Mouse (Mus musculus) neural tube, embryonic 15.5 days (tissue): ENCODE data around the gene Cxcl3. TPM values are rescaled to one million over a fixed set of nuclear protein-coding genes. Genes with fewer than 3 reads are reported as not detected.
"Not testable (repeated sequence)": the region's sequence is repeated elsewhere in the genome, so short reads cannot be mapped to it uniquely, and the experiment has no call there.

Source experiments
- ATAC-seq: fragments of 200-750 bp; cut with Nextera tagmentation; 2 replicates; pipeline ENCODE4 v1.8.0; 2017; ENCODE audit warnings: mild to moderate bottlenecking, moderate TSS enrichment, moderate library complexity; ENCODE audit not compliant: low FRiP score
- H3K27ac ChIP-seq: fragments of 300-500 bp; sonication (generic); replicated peaks from 2 replicates; pipeline ENCODE4 v1.5.1; 2015; ENCODE audit warnings: mild to moderate bottlenecking, inconsistent platforms
- H3K27me3 ChIP-seq: fragments of 300-500 bp; sonication (generic); replicated peaks from 2 replicates; pipeline ENCODE4 v1.6.1; 2015; ENCODE audit warnings: inconsistent platforms
- H3K36me3 ChIP-seq: fragments of 300-500 bp; sonication (generic); 2 replicates; pipeline ENCODE4 v1.6.1; 2015; ENCODE audit warnings: inconsistent platforms
- H3K4me1 ChIP-seq: fragments of 300-500 bp; sonication (generic); 2 replicates; pipeline ENCODE4 v1.6.1; 2015; ENCODE audit warnings: inconsistent platforms
- H3K4me2 ChIP-seq: fragments of 300-500 bp; sonication (generic); 2 replicates; pipeline ENCODE4 v1.6.1; 2015; ENCODE audit warnings: inconsistent platforms, mild to moderate bottlenecking, moderate library complexity
- H3K4me3 ChIP-seq: fragments of 300-500 bp; sonication (generic); replicated peaks from 2 replicates; pipeline ENCODE4 v1.5.1; 2015; ENCODE audit warnings: mild to moderate bottlenecking, inconsistent platforms
- H3K9ac ChIP-seq: fragments of 300-500 bp; sonication (generic); replicated peaks from 2 replicates; pipeline ENCODE4 v1.6.1; 2015; ENCODE audit warnings: mild to moderate bottlenecking, inconsistent platforms
- H3K9me3 ChIP-seq: fragments of 300-500 bp; sonication (generic); replicated peaks from 2 replicates; pipeline ENCODE4 v1.6.1; 2016; ENCODE audit warnings: inconsistent platforms
- WGBS: fragments of 180-500 bp; shearing (Covaris S2); methylation state at CpG from one replicate; pipeline ENCODE4 v1.1.7; 2015; ENCODE audit warnings: mixed read lengths; 5-methylcytosine and 5-hydroxymethylcytosine counted together
- polyA plus RNA-seq: library from polyadenylated mRNA; unstranded; fragments of >200 nt; fragmentation: Nextera tagmentation; extraction: Ambion mirVana; gene quantifications from 2 replicates; pipeline ENCODE4 v1.2.1, GENCODE M21; 2015

Cxcl3 gene
- polyA plus RNA-seq, 1 experiment from 2014 or later = 0.20 TPM

DNA sequence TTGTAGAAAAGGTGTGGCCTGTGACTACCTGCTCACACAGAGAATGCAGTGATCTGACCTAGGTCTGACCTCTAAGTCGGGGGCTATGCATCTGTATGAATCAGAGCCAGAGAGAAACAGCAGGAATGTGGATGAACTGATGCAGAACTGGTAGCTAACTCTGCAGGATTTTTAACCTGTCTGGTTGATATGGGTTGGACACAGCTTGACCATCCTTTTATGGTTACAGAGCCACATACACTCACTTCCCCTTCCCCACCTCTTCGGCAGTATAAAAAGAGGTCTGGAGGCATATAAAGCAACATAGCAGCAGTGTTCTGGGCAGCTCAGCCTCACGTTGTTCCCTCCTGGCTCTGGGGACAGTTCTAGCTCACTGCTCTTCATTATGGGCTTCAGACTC, 17.7 kb upstream of the Cxcl3 start, which contains the start of gene Ppbp:
Ppbp (plus strand) TSS at position 301 of the 400 bp plus-strand sequence.
- 65% methylated on average over 3 of the region's 3 CpGs for WGBS
- Histone ChIP-seq H3K4me3 (no peak within 1 kb of the TSS), H3K4me2 (no peak within 1 kb of the TSS), H3K36me3 (no peaks in the 10 kb centered on the region), H3K9ac (no peak within 1 kb of the TSS), H3K4me1 (no peaks in the 10 kb centered on the region), H3K27ac (no peak within 1 kb of the TSS), H3K27me3 (no peaks in the 10 kb centered on the region), H3K9me3 (no peaks in the 10 kb centered on the region)
- no peak for ATAC-seq

DNA sequence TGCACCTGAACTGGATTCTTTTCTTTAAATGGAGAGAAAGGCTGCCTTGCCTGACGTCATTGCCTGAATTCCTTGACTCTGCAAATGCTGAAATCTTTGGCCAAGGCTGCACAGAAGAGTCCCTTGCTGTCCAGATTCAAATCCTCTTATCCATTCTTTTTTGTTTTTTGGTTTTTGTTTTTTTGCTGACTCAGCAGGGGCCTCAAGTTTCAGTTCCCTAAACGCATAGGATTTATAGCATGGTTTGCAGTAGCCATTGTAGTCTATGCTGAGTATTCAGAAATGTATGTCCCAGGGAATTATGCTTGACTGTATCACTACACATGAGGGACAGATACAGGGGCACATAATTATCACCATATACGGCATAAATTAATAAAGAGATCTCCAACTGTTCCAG, 14.5 kb upstream of the Cxcl3 start:
- no peaks in the 10 kb centered on the region for H3K36me3 ChIP-seq
- H3K27ac ChIP-seq = no peak overlapping the region
- 72% methylated on average over 3 of the region's 3 CpGs for WGBS
- no peak overlapping the region for H3K4me3 ChIP-seq
- no peaks in the 10 kb centered on the region for H3K4me1 ChIP-seq
- no peak overlapping the region for H3K4me2 ChIP-seq
- H3K9me3 ChIP-seq = no peaks in the 10 kb centered on the region
- no peaks in the 10 kb centered on the region for H3K27me3 ChIP-seq
- no peak overlapping the region for H3K9ac ChIP-seq
- ATAC-seq = no peak

DNA sequence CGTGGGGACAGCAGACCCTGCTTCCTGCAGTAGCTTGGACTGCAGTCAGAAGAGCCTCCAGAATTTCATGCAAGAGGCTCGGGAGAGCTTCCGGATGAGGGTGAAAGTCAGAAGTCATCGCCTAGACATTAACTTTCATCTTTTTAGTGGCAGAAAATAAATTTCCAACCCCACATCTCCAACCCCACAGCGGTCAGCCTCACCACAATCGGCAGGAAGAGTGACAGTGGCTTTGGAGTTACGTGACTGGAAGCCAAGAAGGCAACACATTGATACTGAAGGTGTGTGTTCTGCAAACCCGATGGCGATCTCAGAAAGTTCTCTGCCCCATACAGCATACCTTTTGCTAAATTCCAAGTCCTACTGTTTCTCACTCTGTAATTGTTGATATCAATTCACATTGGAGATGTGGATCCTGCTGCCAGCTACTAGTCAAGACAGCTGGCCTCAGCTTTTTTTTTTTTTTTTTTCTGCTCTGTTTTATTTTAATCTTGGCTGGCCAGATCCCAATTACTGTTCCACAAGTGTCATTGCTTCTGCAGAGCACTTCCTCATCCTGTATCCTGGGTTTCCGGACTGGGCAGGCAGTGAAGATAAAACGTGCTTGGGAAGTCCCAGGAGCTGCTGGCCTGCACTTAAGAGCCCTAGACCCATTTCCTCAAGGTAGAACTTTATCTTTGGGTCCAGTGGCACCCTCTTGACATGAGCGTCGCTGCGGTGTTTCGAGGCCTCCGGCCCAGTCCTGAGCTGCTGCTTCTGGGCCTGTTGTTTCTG, 13.8 kb upstream of the Cxcl3 start, which contains the start of gene Pf4:
Pf4 (plus strand) TSS at position 556 of the 774 bp plus-strand sequence.
- Histone ChIP-seq H3K27ac (no peak within 1 kb of the TSS), H3K27me3 (no peaks in the 10 kb centered on the region), H3K4me3 (no peak within 1 kb of the TSS), H3K36me3 (no peaks in the 10 kb centered on the region), H3K9ac (no peak within 1 kb of the TSS), H3K9me3 (no peaks in the 10 kb centered on the region), H3K4me2 (no peak within 1 kb of the TSS), H3K4me1 (no peaks in the 10 kb centered on the region)
- no peak for ATAC-seq
- 89% methylated on average over 16 of the region's 16 CpGs for WGBS

DNA sequence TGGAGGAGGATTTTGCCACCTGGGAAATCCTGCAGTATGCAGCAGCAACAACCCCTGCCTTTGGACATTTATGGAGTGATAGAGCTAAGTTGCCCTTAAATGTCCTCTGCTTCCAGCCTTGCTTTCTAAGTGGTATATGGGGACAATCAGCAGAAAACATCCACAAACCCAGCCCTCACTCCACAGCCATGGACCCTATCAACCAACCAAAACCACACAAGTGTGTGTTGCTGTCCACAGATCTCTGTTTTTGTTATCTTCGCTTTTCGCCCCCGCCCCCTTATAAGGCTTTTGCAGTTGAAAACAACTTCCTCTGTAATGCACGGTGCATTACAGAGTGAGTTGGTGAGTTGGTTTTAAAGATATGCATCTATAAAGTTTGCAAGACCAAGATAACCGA, 10.3 kb upstream of the Cxcl3 start:
- Histone ChIP-seq H3K4me3 (no peak overlapping the region), H3K27me3 (no peaks in the 10 kb centered on the region), H3K27ac (no peak overlapping the region), H3K4me2 (no peak overlapping the region), H3K9ac (no peak overlapping the region), H3K36me3 (no peaks in the 10 kb centered on the region), H3K4me1 (no peaks in the 10 kb centered on the region), H3K9me3 (no peaks in the 10 kb centered on the region)
- 91% methylated on average over 5 of the region's 5 CpGs for WGBS
- ATAC-seq = no peak

DNA sequence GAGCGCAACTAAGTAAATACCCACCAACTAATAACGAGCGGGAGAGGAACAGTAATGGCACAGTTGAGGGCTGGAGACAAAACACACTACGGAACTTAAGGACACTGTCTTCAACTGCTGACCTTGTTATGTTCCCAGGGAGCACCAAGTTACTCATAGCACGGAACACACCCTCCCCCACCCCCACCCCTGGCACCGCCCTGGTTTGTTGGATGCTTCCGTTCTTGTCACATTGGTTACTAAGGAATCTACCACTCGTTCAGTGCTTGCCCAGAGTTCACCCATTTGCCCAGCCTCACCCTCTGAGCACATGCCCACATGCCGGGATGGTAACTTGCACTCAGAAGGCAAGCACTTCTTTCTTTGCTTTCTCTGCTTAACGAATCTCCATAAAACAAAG, 8.3 kb upstream of the Cxcl3 start:
- 81% methylated on average over 10 of the region's 10 CpGs for WGBS

DNA sequence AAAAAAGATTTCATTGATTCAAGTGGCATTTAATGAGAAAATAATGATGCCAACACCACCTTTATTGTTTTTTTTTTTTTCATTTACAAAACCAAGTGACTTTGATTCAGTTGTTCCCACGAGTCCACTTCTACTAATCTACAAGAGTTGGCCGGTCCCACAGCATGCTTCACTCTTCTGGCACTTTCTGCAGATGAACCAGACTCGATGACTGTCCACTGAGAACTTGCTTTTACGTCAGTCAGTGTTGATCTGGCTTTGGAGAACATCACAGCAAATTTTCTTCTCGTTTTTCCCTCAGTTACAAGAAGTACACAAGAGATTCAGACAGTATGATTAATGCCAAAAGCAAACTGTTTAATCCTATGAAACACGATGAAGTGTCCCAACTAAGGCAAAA, 7.0 kb upstream of the Cxcl3 start:
- Histone ChIP-seq H3K36me3 (no peaks in the 10 kb centered on the region), H3K4me3 (no peak overlapping the region), H3K4me1 (no peaks in the 10 kb centered on the region), H3K9me3 (no peaks in the 10 kb centered on the region), H3K9ac (no peak overlapping the region), H3K27me3 (no peaks in the 10 kb centered on the region), H3K27ac (no peak overlapping the region), H3K4me2 (no peak overlapping the region)
- no peak for ATAC-seq
- WGBS = 87% methylated on average over 6 of the region's 6 CpGs

More for the DNA sequence above, 8.3 kb upstream of the Cxcl3 start:
- H3K4me2 ChIP-seq = no peak overlapping the region
- H3K36me3 ChIP-seq = no peaks in the 10 kb centered on the region
- no peak overlapping the region for H3K27ac ChIP-seq
- no peaks in the 10 kb centered on the region for H3K9me3 ChIP-seq
- no peak overlapping the region for H3K9ac ChIP-seq
- ATAC-seq = no peak
- H3K4me3 ChIP-seq = no peak overlapping the region
- H3K4me1 ChIP-seq = no peaks in the 10 kb centered on the region
- no peaks in the 10 kb centered on the region for H3K27me3 ChIP-seq

DNA sequence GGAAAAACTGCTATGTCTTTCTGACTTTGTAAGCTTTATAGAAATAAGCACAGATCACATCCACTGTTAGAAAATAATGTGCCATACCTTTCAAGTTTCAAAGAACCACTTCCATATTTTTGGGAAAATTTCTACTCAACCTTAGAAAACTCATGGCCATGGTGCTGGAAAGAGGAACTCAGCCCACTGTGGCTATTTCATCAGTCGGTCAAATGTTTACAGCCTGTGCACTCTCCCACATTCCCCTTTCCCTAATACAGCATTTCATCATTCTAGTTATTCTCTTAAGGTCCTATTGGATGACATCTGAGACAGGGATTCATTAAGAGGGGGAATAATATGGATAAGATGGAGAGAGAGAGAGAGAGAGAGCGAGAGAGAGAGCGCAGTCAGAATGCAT, 2.2 kb upstream of the Cxcl3 start:
- peaks cover 7% of the 10 kb centered on the region for H3K4me1 ChIP-seq
- H3K36me3 ChIP-seq = no peaks in the 10 kb centered on the region
- H3K4me3 ChIP-seq = no peak overlapping the region
- no peak for ATAC-seq
- no peaks in the 10 kb centered on the region for H3K9me3 ChIP-seq
- no peak overlapping the region for H3K27ac ChIP-seq
- WGBS = 90% methylated on average over 3 of the region's 3 CpGs
- H3K9ac ChIP-seq = no peak overlapping the region
- no peaks in the 10 kb centered on the region for H3K27me3 ChIP-seq
- no peak overlapping the region for H3K4me2 ChIP-seq

DNA sequence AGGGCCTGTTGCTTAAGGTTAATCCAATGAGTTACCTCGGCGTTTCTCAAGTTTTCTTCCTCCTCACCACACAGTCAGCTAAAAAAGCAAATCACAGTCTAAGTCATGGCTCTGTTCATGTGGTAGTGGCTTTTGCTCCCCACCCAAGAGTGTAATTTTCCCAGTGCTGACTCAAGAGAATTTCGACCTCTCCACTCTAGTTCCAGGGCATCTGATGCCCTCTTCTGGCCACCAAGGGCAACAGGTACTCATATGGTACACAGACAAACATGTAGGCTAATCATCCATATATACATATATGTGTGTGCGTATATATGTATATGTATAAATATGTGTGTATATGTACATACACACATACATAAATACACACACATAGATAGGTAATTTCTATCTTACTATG, 2.2 kb downstream of the Cxcl3 start:
- WGBS = 79% methylated on average over 4 of the region's 4 CpGs
- Histone ChIP-seq H3K4me1 (peaks cover 7% of the 10 kb centered on the region), H3K9ac (no peak overlapping the region), H3K27ac (no peak overlapping the region), H3K9me3 (no peaks in the 10 kb centered on the region), H3K27me3 (no peaks in the 10 kb centered on the region), H3K4me2 (no peak overlapping the region), H3K4me3 (no peak overlapping the region), H3K36me3 (no peaks in the 10 kb centered on the region)
- no peak for ATAC-seq

DNA sequence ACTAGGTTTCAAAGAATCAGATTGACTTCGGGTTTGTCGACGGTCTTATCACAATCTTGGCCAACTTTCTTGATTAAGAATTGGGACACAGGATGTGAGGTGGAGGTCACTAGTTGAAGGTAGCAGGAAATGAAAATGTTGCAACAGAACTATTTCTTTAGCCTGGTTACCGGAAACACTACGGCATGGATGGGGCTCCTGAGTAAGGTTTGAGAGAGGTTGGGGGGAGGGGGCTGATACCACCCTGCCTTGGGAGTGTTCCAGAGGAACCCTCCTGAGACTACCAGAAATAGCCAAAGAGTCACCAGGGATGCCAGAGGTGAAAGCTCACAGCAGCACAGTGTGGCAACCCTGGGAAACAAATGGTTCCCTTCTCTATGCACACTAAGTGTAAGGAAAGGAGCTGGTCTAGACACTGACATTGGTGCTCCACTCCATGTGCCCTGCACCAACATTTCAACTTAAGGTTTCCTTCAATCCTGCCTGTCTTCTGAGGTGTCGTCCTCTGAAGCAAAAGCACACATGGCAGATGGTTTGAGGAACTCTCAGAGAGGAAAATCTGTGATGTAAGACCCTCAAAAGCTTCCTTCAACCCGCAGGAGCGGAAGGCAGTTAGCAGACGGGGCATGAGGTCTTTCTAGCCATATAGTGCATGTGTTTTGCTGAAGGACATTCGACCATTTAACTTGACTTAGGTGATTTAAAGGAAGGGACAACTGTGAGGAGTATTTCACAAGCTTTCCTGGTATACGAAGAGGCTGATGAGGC, 3.6 kb downstream of the Cxcl3 start:
- Histone ChIP-seq H3K4me1 (peaks cover 7% of the 10 kb centered on the region), H3K9ac (no peak overlapping the region), H3K27ac (no peak overlapping the region), H3K9me3 (no peaks in the 10 kb centered on the region), H3K4me2 (no peak overlapping the region), H3K36me3 (no peaks in the 10 kb centered on the region), H3K4me3 (no peak overlapping the region), H3K27me3 (no peaks in the 10 kb centered on the region)
- no peak for ATAC-seq
- 79% methylated on average over 11 of the region's 11 CpGs for WGBS

DNA sequence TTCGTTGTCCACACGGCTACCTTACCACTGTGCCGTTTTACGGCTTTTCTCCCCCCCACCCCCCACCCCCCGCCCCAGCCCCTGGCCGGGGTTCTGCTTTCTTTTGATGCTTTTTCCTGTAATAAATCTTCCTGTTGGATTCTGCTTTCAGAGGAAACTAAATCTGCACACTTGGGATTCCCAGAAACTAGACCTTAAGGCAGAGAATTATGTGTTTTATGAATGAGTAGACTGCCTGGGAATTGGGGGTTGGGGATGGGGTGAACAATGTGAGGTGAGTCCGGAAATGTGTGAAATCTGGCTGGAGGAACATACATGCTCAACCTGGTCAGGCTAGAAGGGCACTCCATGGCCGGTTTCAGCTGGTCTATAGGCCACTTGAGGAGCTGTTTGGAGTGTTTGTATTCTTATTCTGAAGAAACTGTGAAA, 4.2 kb downstream of the Cxcl3 start:
- 53% methylated on average over 8 of the region's 8 CpGs for WGBS
- H3K4me1 ChIP-seq = peaks cover 7% of the 10 kb centered on the region
- H3K36me3 ChIP-seq = no peaks in the 10 kb centered on the region
- ATAC-seq = no peak
- no peak overlapping the region for H3K9ac ChIP-seq
- H3K4me3 ChIP-seq = no peak overlapping the region
- H3K27ac ChIP-seq = no peak overlapping the region
- no peak overlapping the region for H3K4me2 ChIP-seq
- H3K27me3 ChIP-seq = no peaks in the 10 kb centered on the region
- H3K9me3 ChIP-seq = no peaks in the 10 kb centered on the region

DNA sequence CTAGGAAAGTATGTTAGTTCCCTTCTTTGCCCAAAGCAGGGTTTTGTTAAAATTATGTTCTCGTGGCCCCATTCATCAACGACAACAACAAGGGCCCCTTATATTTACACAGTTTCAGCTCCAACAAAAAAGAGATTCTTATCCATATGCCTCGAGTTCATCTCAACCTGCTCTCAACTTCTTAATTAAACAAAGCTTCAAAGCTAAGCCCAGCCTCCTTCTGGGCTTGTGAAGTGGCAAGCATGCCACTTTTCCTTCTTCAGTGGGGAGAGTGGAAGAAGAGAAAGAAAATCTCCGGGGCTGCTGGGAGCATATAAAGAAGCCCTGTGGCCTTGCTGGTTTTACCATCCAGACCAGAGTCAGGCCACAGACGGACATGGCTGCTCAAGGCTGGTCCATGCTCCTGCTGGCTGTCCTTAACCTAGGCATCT, 8.3 kb downstream of the Cxcl3 start, which contains the start of gene Cxcl15:
Cxcl15 (plus strand) TSS at position 340 of the 431 bp plus-strand sequence.
- H3K27me3 ChIP-seq = no peaks in the 10 kb centered on the region
- H3K4me2 ChIP-seq = no peak within 1 kb of the TSS
- H3K36me3 ChIP-seq = no peaks in the 10 kb centered on the region
- H3K27ac ChIP-seq = no peak within 1 kb of the TSS
- H3K4me1 ChIP-seq = no peaks in the 10 kb centered on the region
- H3K9me3 ChIP-seq = no peaks in the 10 kb centered on the region
- ATAC-seq = no peak
- H3K9ac ChIP-seq = no peak within 1 kb of the TSS
- WGBS = 82% methylated on average over 5 of the region's 5 CpGs
- no peak within 1 kb of the TSS for H3K4me3 ChIP-seq

DNA sequence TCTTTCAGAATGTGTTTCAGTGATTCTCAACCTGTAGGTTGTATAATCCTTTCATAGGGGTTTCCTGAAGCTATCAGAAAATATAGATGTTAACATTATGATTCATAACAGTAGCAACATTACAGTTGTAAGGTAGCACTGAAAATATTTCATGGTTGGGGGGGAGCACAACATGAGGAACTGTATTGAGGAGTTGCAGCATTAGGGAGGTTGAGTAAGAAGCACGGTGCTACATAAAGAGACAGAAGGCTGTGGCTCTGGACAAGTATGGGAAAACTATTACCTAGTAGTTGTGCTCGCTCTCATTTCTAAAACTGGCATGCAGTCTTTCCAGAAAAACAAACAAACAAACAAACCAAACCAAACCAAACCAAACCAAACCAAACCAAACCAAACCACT, 9.5 kb downstream of the Cxcl3 start:
- H3K4me3 ChIP-seq, H3K27ac ChIP-seq, H3K9me3 ChIP-seq, H3K9ac ChIP-seq, H3K4me1 ChIP-seq, H3K4me2 ChIP-seq, ATAC-seq, H3K27me3 ChIP-seq, H3K36me3 ChIP-seq: not testable (repeated sequence)
- WGBS = 96% methylated on average over 2 of the region's 2 CpGs
